Mouse (Mus musculus): ENCODE results near the gene Zic1. TPM values are rescaled to one million over a fixed set of nuclear protein-coding genes. Genes with fewer than 3 reads are reported as not detected.
A peak's percentile ranks its signal among the peaks of the same experiment; 100 is the strongest.

Zic1 gene
- polyA plus RNA-seq, 1 experiment from 2014 or later = 0.08 TPM

DNA sequence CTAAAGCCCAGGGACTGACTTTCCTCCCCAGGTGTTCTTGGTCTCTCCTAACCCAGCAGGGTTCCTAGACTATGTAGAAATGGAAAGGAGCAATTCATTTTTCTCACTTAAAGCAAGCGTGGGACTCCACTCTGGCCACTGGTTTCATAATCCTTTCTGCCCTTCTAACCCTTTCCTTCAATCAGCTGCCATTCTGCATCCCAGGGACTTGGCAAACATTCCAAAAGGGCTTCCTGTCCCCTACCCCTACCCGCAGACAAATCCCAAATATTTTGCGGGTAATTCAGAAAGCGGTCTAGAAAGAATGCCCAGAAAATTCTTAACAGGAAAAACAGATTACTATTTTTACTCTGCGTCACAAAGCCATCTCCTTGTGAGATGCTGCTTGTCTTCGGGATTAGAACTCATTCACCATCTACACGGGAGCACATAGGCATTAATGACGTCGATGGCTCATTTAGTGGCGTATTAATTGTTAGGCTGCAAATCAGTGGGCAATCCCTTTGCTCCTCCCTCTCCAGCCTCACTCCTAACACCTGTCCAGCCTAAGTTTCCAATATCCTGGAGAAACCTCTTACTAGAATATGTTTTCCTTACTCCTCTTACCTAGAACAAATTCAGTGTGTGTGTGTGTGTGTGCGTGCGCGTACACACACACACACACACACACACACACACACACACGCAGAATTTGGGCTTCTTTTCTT, 29.6 kb upstream of the Zic1 start:
- H3K36me3 ChIP-seq = no peaks in the 10 kb centered on the region
- no peaks in the 10 kb centered on the region for H3K9me3 ChIP-seq (replicated peaks)
- H3K9ac ChIP-seq = no peak overlapping the region
- 12% methylated on average over 14 of the region's 14 CpGs for WGBS
- ATAC-seq (ENCODE audit: insufficient number of reproducible peaks, low FRiP score) = no peak
- no peak overlapping the region for H3K27ac ChIP-seq (ENCODE audit: poor library complexity, severe bottlenecking)
- H3K4me2 ChIP-seq = no peak overlapping the region
- no peak overlapping the region for H3K4me3 ChIP-seq
- no peaks in the 10 kb centered on the region for H3K4me1 ChIP-seq (replicated peaks)
- H3K27me3 ChIP-seq (replicated peaks) = peaks cover 88% of the 10 kb centered on the region

DNA sequence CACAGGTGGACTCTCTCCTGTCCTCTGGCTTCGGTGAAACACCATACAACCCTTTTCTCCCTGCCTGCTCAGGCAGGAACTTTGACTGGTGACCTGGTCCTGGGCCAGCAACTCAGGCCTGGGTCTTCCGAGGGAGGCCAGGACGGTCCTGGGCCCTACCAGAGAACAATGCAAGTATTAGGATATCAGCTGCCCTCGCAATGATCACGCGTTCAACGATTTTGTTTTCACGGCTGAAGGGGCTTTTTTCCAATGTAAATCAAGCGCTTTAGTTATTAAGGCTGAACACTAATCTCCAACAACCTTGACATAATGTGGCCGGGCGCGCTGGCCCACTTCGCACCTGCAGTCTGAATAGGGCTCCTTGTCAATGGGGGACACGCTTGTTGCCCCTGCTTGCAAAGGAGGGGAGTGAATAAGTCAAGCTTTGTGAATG, 28.6 kb upstream of the Zic1 start:
- Histone ChIP-seq H3K36me3 (no peaks in the 10 kb centered on the region), H3K27me3 (replicated peaks) (peaks cover 88% of the 10 kb centered on the region), H3K27ac (ENCODE audit: poor library complexity, severe bottlenecking) (no peak overlapping the region), H3K4me3 (no peak overlapping the region), H3K4me1 (replicated peaks) (no peaks in the 10 kb centered on the region), H3K4me2 (no peak overlapping the region), H3K9ac (no peak overlapping the region), H3K9me3 (replicated peaks) (no peaks in the 10 kb centered on the region)
- ATAC-seq (ENCODE audit: insufficient number of reproducible peaks, low FRiP score) = no peak
- WGBS = 4% methylated on average over 14 of the region's 14 CpGs

DNA sequence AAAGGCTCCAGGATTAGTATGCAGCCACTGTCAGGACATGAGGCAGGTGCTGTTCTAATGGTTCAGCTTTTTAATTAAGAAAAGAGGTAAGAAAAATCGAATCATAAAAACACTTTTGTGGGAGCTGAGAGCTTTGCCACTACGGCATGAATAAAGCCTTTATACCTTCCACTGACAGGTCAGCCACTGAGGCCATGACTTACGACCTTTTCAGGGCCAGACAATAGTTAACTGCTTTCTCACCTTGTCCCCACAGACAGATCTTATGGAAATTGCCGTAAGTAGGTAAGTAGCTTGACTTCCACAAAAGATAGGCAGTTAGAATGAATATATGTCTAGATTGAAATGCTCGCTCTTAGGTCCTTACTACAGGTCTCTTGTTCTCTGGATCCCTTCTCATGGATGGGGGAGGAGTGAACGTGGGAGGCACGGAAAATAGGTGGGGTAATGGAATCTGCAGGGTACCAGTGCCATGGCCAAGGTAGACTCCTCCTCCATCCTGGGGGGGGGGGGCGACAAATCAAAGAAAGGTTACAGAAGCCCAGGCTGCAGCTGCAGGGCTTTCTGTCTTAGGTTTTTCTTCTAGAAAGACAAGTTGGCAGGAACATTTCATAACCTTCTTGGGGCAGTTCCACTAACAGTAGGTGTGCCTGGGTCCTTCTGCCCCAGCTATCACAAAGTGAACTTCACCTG, 27.9 kb upstream of the Zic1 start:
- Histone ChIP-seq H3K36me3 (no peaks in the 10 kb centered on the region), H3K9ac (no peak overlapping the region), H3K4me1 (replicated peaks) (no peaks in the 10 kb centered on the region), H3K9me3 (replicated peaks) (no peaks in the 10 kb centered on the region), H3K4me3 (no peak overlapping the region), H3K27me3 (replicated peaks) (peaks cover 86% of the 10 kb centered on the region), H3K4me2 (no peak overlapping the region), H3K27ac (ENCODE audit: poor library complexity, severe bottlenecking) (no peak overlapping the region)
- 8% methylated on average over 8 of the region's 8 CpGs for WGBS
- no peak for ATAC-seq (ENCODE audit: insufficient number of reproducible peaks, low FRiP score)

DNA sequence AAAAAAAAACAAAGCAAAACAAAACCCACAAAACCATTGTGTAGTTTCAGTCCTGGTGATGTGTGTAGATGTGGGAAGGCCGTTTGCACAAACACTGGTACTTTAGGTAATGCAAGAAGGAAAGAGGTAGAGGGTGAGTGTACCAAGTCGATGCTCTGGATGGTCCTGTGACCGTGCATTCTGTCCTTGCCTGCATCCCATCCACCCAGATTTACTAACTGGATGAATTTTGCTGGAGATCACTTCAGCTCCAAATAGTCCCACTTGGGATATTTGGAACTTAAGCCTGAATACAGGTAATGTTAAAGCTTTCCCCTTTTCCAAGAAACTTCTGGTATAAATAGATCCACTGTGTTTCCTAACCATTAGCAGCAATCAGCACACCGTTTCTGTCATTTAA, 22.6 kb upstream of the Zic1 start:
- Histone ChIP-seq H3K9ac (no peak overlapping the region), H3K9me3 (replicated peaks) (no peaks in the 10 kb centered on the region), H3K27me3 (replicated peaks) (peaks cover 89% of the 10 kb centered on the region), H3K4me2 (no peak overlapping the region), H3K4me1 (replicated peaks) (peaks cover 5% of the 10 kb centered on the region; the same call in 1 of the 2 replicates), H3K4me3 (no peak overlapping the region), H3K36me3 (no peaks in the 10 kb centered on the region), H3K27ac (ENCODE audit: poor library complexity, severe bottlenecking) (no peak overlapping the region)
- ATAC-seq (ENCODE audit: insufficient number of reproducible peaks, low FRiP score) = no peak
- WGBS = 4% methylated on average over 4 of the region's 4 CpGs

DNA sequence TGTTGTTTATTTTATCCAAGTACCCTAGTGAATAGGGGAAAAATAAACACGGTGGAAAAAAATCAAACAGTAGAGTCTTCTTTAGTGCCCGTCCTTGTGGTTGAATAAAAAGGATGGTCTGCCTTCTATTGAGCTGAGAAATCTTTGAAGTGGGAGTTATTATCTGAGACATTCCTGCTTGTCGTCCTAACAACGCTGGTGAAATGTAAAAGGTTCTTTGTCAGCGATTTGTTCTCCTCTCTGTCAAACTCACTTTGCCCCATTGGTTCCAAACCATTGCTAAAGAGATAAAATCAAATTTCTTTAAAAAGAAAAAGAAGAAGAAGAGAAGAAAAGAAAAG, 22.1 kb upstream of the Zic1 start:
- Histone ChIP-seq H3K27ac (ENCODE audit: poor library complexity, severe bottlenecking) (no peak overlapping the region), H3K4me3 (no peak overlapping the region), H3K36me3 (no peaks in the 10 kb centered on the region), H3K4me1 (replicated peaks) (peaks cover 5% of the 10 kb centered on the region; the same call in 1 of the 2 replicates), H3K9me3 (replicated peaks) (no peaks in the 10 kb centered on the region), H3K4me2 (no peak overlapping the region), H3K9ac (no peak overlapping the region), H3K27me3 (replicated peaks) (peaks cover 92% of the 10 kb centered on the region)
- ATAC-seq (ENCODE audit: insufficient number of reproducible peaks, low FRiP score) = no peak
- WGBS = 1% methylated on average over 5 of the region's 5 CpGs

DNA sequence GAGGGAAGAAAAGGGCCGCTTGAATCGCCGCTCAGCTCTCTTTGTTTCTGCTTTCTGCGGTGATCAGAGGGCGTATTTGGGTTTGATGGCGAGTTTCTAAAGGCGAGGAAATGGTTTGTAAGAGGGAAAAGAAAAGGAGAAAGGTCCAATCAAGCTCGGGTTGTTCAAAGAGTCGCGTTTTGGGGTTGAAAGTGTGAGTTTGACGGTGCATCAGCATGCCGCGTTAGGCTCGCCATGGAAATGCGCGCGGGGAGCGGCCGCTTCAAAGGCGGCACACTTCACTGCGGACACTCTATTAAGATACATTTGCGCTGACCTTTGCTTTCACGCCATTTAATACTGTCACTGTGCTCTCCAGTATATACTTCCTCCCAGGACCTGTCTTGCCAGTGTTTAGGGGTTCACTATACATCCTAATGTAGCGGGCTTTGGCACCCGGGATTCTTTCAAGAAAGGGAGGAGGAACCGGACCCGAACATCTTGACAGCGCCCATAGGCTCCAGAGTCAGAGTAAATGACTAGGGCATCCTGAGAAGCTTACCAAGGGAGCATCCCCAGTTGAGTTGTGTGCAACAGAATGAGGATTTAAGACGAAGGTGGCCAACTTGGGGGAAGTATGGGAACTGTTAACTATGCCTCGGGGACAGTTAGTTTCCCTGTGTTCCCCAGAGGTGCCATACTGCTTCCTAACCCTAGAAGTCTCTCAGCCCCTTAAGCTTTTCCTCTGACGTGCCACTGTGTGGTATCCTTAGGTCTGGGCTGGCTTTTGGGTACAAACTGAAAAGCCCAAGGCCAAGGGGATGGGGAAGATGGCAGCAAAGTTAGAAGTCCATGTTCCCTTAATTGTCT, 21.5 kb upstream of the Zic1 start:
- peaks cover 94% of the 10 kb centered on the region for H3K27me3 ChIP-seq (replicated peaks)
- under 1% methylated on average over 31 of the region's 31 CpGs for WGBS

DNA sequence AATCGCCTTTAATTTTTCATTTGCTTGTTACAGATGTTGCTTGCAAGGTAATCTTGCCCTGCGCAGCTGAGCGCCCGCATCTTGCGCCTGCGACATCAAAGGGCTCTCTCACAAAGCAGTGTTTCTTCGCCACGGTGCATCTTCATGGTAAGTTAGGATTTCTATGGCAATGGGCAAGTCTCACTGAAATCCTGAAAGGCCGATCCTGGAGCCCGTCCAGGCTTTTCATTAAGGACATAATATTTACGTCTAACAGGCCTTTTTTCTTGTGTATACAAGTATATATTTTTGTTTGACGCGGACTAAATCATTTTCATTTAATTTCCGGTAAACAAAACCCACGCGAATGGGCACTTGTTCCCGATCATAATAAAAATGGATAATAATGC, 20.9 kb upstream of the Zic1 start:
- Histone ChIP-seq H3K4me3 (no peak overlapping the region), H3K4me2 (no peak overlapping the region), H3K27ac (ENCODE audit: poor library complexity, severe bottlenecking) (no peak overlapping the region), H3K9ac (no peak overlapping the region), H3K27me3 (replicated peaks) (peaks cover 93% of the 10 kb centered on the region), H3K36me3 (no peaks in the 10 kb centered on the region), H3K4me1 (replicated peaks) (peaks cover 10% of the 10 kb centered on the region), H3K9me3 (replicated peaks) (no peaks in the 10 kb centered on the region)
- 2% methylated on average over 17 of the region's 17 CpGs for WGBS
- no peak for ATAC-seq (ENCODE audit: insufficient number of reproducible peaks, low FRiP score)

More for the DNA sequence above, 21.5 kb upstream of the Zic1 start:
- no peak for ATAC-seq (ENCODE audit: insufficient number of reproducible peaks, low FRiP score)
- Histone ChIP-seq H3K4me3 (no peak overlapping the region), H3K36me3 (no peaks in the 10 kb centered on the region), H3K4me1 (replicated peaks) (peaks cover 5% of the 10 kb centered on the region; the same call in 1 of the 2 replicates), H3K27ac (ENCODE audit: poor library complexity, severe bottlenecking) (no peak overlapping the region), H3K9ac (no peak overlapping the region), H3K4me2 (no peak overlapping the region), H3K9me3 (replicated peaks) (no peaks in the 10 kb centered on the region)

DNA sequence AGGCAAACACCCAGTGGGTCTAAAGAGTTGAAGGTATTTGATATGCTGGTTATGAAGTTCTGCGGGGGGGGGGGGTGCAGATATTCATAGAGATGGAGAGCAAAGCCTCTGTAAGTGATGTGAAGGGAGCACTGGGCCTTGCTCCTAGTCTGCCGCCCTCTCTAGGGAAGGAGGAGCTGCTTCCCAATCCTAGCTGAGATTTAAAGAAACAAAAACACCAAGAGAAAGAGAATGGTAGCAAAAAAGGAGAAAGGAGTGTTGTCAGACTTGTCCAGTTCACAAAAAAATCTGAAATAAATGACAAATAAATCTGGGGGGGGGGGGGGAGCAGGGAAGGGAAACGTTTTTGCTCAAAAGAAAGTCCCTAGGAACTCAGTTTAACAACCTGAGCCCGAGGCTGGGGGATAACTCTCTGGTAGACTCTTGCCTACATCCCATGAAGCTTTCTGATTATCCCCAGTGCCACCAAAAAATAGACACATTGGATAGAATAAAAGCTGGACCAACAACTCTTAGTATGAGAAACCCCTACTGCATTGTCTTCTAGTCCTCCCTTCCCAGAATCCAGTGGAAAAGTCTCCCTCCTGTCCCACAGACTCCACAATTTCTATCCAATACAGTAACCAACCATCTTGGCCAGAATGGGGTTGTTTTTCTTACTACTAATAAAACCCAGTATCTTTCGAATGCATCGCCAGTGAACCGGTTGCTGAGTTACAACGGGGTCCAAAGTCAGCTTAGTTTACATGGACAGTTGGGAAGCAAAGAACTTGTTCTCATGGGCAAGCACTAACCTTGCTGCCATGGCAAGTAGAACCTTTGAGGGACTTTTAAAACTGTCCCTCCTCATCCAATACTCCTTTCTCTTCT, 20.2 kb upstream of the Zic1 start:
- Histone ChIP-seq H3K4me1 (replicated peaks) (peaks cover 13% of the 10 kb centered on the region), H3K36me3 (no peaks in the 10 kb centered on the region), H3K27me3 (replicated peaks) (peaks cover 92% of the 10 kb centered on the region), H3K27ac (ENCODE audit: poor library complexity, severe bottlenecking) (no peak overlapping the region), H3K9ac (no peak overlapping the region), H3K9me3 (replicated peaks) (no peaks in the 10 kb centered on the region), H3K4me2 (no peak overlapping the region), H3K4me3 (no peak overlapping the region)
- 4% methylated on average over 7 of the region's 8 CpGs for WGBS
- ATAC-seq (ENCODE audit: insufficient number of reproducible peaks, low FRiP score) = no peak

DNA sequence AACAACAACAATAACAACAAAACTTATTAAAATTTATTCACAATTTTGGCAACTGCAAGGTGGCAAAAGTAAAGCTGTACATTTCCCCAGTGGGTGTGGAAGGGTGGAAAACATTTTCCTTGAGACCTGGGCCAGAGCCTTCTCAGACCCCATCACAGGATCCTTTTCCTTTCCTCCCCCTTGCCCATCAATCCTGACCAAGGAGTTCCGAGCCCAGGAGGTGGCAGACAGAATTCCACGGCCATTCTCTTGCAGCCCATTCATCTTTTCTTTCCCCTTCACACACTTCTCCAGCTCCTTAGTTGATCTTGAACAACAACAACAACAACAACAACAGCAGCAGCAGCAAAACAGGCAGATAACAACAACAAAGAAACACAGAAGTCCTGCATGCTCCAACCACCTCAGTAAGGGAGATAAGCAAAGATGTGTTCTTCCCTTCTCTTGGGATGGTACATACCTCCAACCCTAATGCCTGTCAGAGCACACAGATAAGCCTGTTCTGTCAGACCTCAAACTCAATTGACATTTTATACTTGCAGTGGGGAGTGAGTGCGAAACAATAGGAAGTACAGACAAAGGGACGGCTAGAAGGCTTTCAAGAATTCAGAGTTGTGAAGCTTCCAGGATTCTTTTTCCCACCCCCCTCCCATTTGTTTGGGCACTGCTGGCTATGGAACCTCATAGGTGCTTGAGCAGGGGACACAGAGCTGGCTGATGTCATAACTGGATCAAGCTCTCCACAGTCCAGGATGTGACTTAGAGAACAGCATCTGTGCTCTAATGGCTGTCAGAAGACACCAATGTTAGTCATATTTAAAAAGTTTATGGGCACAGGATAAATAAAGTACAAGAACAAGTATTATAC, 19.3 kb upstream of the Zic1 start:
- Histone ChIP-seq H3K27me3 (replicated peaks) (peaks cover 91% of the 10 kb centered on the region), H3K9me3 (replicated peaks) (no peaks in the 10 kb centered on the region), H3K36me3 (no peaks in the 10 kb centered on the region), H3K9ac (no peak overlapping the region), H3K4me2 (no peak overlapping the region), H3K27ac (ENCODE audit: poor library complexity, severe bottlenecking) (no peak overlapping the region), H3K4me1 (replicated peaks) (peaks cover 13% of the 10 kb centered on the region), H3K4me3 (no peak overlapping the region)
- 4% methylated on average over 4 of the region's 4 CpGs for WGBS
- ATAC-seq (ENCODE audit: insufficient number of reproducible peaks, low FRiP score) = no peak

DNA sequence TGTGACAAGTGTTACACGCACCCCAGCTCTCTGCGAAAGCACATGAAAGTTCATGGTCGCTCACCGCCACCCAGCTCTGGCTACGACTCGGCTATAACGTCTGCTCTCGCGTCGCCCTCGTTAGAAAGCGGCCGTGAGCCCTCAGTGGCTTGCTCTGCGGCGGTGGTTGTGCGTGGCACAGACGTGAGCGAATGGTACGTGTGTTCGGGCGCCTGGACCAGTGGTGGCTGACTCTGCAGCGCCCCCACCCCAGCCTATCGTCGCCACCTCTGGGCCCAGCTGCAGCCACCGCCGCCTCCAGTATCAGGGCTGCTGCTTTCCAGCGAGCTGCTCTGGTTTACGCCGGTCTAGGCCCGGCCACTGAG, 18.5 kb upstream of the Zic1 start:
- WGBS = under 1% methylated on average over 30 of the region's 30 CpGs
- no peaks in the 10 kb centered on the region for H3K9me3 ChIP-seq (replicated peaks)
- H3K4me1 ChIP-seq (replicated peaks) = peaks cover 13% of the 10 kb centered on the region
- ATAC-seq (ENCODE audit: insufficient number of reproducible peaks, low FRiP score) = no peak; the same call in 1 of the 2 replicates
- no peak overlapping the region for H3K9ac ChIP-seq
- H3K4me3 ChIP-seq = peak overlapping the region; percentile 3; the same call in 1 of the 2 replicates
- peak overlapping the region; percentile 28; the same call in 1 of the 2 replicates for H3K4me2 ChIP-seq
- no peaks in the 10 kb centered on the region for H3K36me3 ChIP-seq
- no peak overlapping the region for H3K27ac ChIP-seq (ENCODE audit: poor library complexity, severe bottlenecking)
- H3K27me3 ChIP-seq (replicated peaks) = peaks cover 92% of the 10 kb centered on the region
